In genomic region chr4:48548393-48549045, GRCm38 (mm10) we compare ENCODE assay signal across 10 mouse cellular contexts. TPM values are rescaled to one million over a fixed set of nuclear protein-coding genes. Genes with fewer than 3 reads are reported as not detected.
A peak's percentile ranks its signal among the peaks of the same experiment; 100 is the strongest.
DNase-seq lines count a peak whose midpoint lies in the region; ATAC-seq and TF ChIP-seq lines count a peak whose summit lies in the region.
"Had no signal": no experiment of that assay in that cellular context is flagged by ENCODE, and none has a peak within 500 bp of the region (broad histone marks: within the 10 kb centered on the region; RNA-seq: fewer than 3 reads in every experiment).

No protein-coding gene starts in this region.

- no peak for ATAC-seq in neural tube, embryonic 12.5 days (ENCODE audit: low FRiP score, low read depth)
- ATAC-seq in hindbrain, embryonic 14.5 days (ENCODE audit: low FRiP score) = peak; percentile 53; the same call in 1 of the 2 replicates
- no peak for ATAC-seq in midbrain, postnatal 0 days (ENCODE audit: low FRiP score)
- ATAC-seq in frontal cortex, adult (ENCODE audit: low TSS enrichment) = no peak

- no peak overlapping the region; the same call in 1 of the 2 replicates for H3K9ac ChIP-seq in neural tube, embryonic 12.5 days
- H3K9ac ChIP-seq in hindbrain, embryonic 14.5 days = no peak overlapping the region
- H3K9ac ChIP-seq in midbrain, postnatal 0 days (replicated peaks; ENCODE audit: low read length, poor library complexity, severe bottlenecking) = no peak overlapping the region
- H3K9ac ChIP-seq: liver, embryonic 13.5 days had no signal

- DNase-seq in neural tube, embryonic 10.5 days (ENCODE audit: extremely low spot score, low spot score) = no peak
- DNase-seq in embryo, embryonic 9.5 days (ENCODE audit: extremely low spot score) = peak; percentile 42
- no peak for DNase-seq in hindbrain, embryonic 14.5 days (ENCODE audit: low spot score)
- DNase-seq in midbrain, postnatal 0 days (ENCODE audit: low spot score) = peak; percentile 60
- no peak for DNase-seq in yolk sac, embryonic 10.5 days (ENCODE audit: low spot score)
- DNase-seq in adrenal gland, postnatal 25 days = no peak
- DNase-seq: liver, embryonic 13.5 days had no signal

- WGBS in neural tube, embryonic 12.5 days = 61% methylated on average over 6 of the region's 6 CpGs
- WGBS in hindbrain, embryonic 14.5 days = 39% methylated on average over 6 of the region's 6 CpGs
- 40% methylated on average over 6 of the region's 6 CpGs for WGBS in midbrain, postnatal 0 days

- TF ChIP-seq CTCF in midbrain, postnatal 0 days (IDR thresholded peaks at IDR 0.05) = no peak

- no peaks in the 10 kb centered on the region for H3K9me3 ChIP-seq in neural tube, embryonic 12.5 days
- H3K9me3 ChIP-seq in hindbrain, embryonic 14.5 days (ENCODE audit: control insufficient read depth, low read length) = no peaks in the 10 kb centered on the region
- no peaks in the 10 kb centered on the region for H3K9me3 ChIP-seq in midbrain, postnatal 0 days (ENCODE audit: low read length)
- H3K9me3 ChIP-seq: liver, embryonic 13.5 days had no signal

- peaks cover 52% of the 10 kb centered on the region for H3K4me1 ChIP-seq in neural tube, embryonic 12.5 days
- peaks cover 50% of the 10 kb centered on the region for H3K4me1 ChIP-seq in hindbrain, embryonic 14.5 days (replicated peaks; ENCODE audit: control insufficient read depth, insufficient read depth, low read length)
- H3K4me1 ChIP-seq in midbrain, postnatal 0 days (ENCODE audit: insufficient read depth, low read length) = peaks cover 16% of the 10 kb centered on the region; the same call in 1 of the 2 replicates

- H3K36me3 ChIP-seq in neural tube, embryonic 12.5 days = peaks cover 13% of the 10 kb centered on the region
- H3K36me3 ChIP-seq in hindbrain, embryonic 14.5 days (replicated peaks; ENCODE audit: control insufficient read depth, insufficient read depth) = peaks cover 14% of the 10 kb centered on the region
- H3K36me3 ChIP-seq in midbrain, postnatal 0 days (ENCODE audit: insufficient read depth, low read length) = peaks cover 12% of the 10 kb centered on the region
- H3K36me3 ChIP-seq: liver, embryonic 13.5 days had no signal

- H3K4me2 ChIP-seq in neural tube, embryonic 12.5 days (replicated peaks) = 0 out of 2 replicates have a peak overlapping the region, but pooled peaks have one; percentile 5
- H3K4me2 ChIP-seq in hindbrain, embryonic 14.5 days (replicated peaks) = no peak overlapping the region
- no peak overlapping the region for H3K4me2 ChIP-seq in midbrain, postnatal 0 days (ENCODE audit: low read depth, low read length, poor library complexity, severe bottlenecking)
- H3K4me2 ChIP-seq: liver, embryonic 13.5 days had no signal

- no peak overlapping the region for H3K27ac ChIP-seq in neural tube, embryonic 12.5 days
- H3K27ac ChIP-seq in hindbrain, embryonic 14.5 days = no peak overlapping the region
- no peak overlapping the region for H3K27ac ChIP-seq in midbrain, postnatal 0 days (ENCODE audit: low read depth, low read length)
- H3K27ac ChIP-seq: liver, embryonic 13.5 days had no signal

- H3K27me3 ChIP-seq in neural tube, embryonic 12.5 days (replicated peaks) = no peaks in the 10 kb centered on the region
- H3K27me3 ChIP-seq in hindbrain, embryonic 14.5 days (ENCODE audit: control insufficient read depth, insufficient read depth, low read length) = no peaks in the 10 kb centered on the region
- no peaks in the 10 kb centered on the region for H3K27me3 ChIP-seq in midbrain, postnatal 0 days (ENCODE audit: insufficient read depth, low read length)
- H3K27me3 ChIP-seq: liver, embryonic 13.5 days had no signal

- no peak overlapping the region for H3K4me3 ChIP-seq in neural tube, embryonic 12.5 days
- no peak overlapping the region for H3K4me3 ChIP-seq in hindbrain, embryonic 14.5 days (replicated peaks; ENCODE audit: low read length)
- H3K4me3 ChIP-seq in midbrain, postnatal 0 days (ENCODE audit: low read depth, low read length) = no peak overlapping the region
- H3K4me3 ChIP-seq: liver, embryonic 13.5 days; myocyte had no signal

RNA-seq across cellular contexts. Expression of gene Msantd3, which starts 8.8 kb away (rescaled TPM):
- polyA plus RNA-seq in neural tube, embryonic 12.5 days (2016; fragmentation: Nextera tagmentation; extraction: Ambion mirVana) = 51.3 and 60.3 TPM in 2 replicates
- polyA plus RNA-seq in hindbrain, embryonic 14.5 days (2014; fragmentation: Nextera tagmentation; extraction: Ambion mirVana) = 23.3 and 26.6 TPM in 2 replicates
- total RNA-seq in midbrain, postnatal 0 days (2014; rRNA removed) = 30.3 and 36.4 TPM in 2 replicates
- polyA plus RNA-seq in midbrain, postnatal 0 days (2015; fragmentation: Nextera tagmentation; extraction: Ambion mirVana) = 26.0 and 27.0 TPM in 2 replicates
- 15.7 and 15.8 TPM in 2 replicates for total RNA-seq in adrenal gland, postnatal 25 days (2021)

RNA-seq across cellular contexts. Expression of gene Tmeff1, which starts 36.5 kb away (rescaled TPM):
- 328 and 330 TPM in 2 replicates for polyA plus RNA-seq in neural tube, embryonic 12.5 days (2016; fragmentation: Nextera tagmentation; extraction: Ambion mirVana)
- polyA plus RNA-seq in hindbrain, embryonic 14.5 days (2014; fragmentation: Nextera tagmentation; extraction: Ambion mirVana) = 333 and 365 TPM in 2 replicates
- total RNA-seq in midbrain, postnatal 0 days (2014; rRNA removed) = 320 and 385 TPM in 2 replicates
- 217 and 228 TPM in 2 replicates for polyA plus RNA-seq in midbrain, postnatal 0 days (2015; fragmentation: Nextera tagmentation; extraction: Ambion mirVana)
- 11.1 and 16.5 TPM in 2 replicates for total RNA-seq in adrenal gland, postnatal 25 days (2021)

Comparison
In these comparisons a context has a peak if more than half of its experiments do, and no peak if none do; other contexts are left out.
1. DNase-seq: peak in embryo, embryonic 9.5 days (single experiment) and midbrain, postnatal 0 days (single experiment); none in neural tube, embryonic 10.5 days (single experiment), hindbrain, embryonic 14.5 days (single experiment), yolk sac, embryonic 10.5 days (single experiment) and adrenal gland, postnatal 25 days (single experiment).